Mouse (Mus musculus): ENCODE data around the gene Zbtb16.

Zbtb16 gene

DNA sequence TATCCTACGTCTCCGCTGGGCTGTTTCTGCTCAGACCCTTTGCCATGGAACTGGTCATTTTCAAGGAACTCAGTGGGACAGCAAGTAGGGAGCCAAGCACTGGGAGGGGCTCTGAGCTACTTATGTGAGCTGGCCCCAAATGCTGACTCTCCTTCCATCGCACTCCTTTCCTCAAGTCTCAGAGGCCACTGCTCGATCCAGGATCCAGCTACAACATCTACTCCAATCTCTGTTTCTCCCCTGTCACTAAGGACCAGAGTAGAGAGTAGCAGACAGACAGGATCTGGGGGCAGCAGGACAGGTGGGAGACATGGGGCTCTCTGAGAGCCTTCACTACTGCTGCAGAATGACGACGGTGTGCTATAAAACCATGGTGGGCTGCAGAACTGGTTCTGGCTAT lies 91.6 kb downstream of the Zbtb16 start:
- DNase-seq (ENCODE audit: low spot score) = no peak

GRCm38 (mm10) chr9:48743338-48744285 lies 92.4 kb downstream of the Zbtb16 start:
- no peak for DNase-seq (ENCODE audit: low spot score)

DNA sequence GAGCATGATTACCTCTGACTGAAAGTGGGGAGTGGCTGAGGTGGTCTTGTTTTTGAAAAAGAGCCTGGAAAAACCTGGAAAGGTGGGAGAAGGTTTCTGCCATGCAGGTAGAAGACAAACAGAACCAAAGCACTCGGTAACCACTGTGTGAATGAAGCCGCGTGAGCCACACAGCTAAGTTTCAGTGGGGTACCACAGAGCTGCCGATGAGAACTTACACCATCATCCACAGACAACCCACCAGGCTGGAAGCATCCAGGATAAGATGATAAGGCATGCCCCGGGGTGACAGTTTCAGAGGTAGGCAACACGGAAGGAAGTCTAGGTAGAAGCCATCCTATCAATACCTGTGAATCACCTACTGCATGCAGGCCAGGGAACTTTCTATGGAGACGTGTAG lies 93.9 kb downstream of the Zbtb16 start:
- no peak for DNase-seq (ENCODE audit: low spot score)

DNA sequence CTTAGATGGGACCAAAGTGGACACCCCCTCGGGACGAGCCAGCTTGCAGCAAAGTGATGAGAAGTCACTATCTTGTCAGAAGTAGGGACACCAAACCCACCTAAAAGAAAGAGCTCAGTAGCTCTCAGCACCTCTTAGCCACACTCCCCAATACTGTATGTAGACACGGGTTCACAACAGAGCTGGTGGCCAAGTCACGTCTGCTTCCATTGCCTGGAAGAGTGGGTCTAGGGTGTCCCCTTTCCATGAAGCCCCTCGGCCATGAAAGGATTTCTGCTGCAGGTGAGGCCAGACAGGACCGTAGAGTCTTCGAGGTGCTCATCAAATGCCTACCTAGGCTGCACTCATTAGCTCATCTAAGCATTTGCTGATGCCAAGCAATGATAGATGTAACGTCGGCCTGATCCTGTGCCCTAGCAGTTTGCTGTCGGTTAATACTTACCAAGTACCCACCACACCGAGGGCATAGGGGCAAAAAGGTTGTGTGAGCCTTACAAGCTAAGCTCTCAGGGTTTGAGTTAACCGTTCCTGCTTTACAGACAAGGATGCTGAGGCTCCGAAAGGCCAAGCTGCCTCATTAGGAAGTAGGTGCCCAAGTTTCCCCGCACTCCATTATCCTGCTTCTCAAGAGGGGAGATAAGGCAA lies 94.5 kb downstream of the Zbtb16 start:
- DNase-seq (ENCODE audit: low spot score) = no peak

GRCm38 (mm10) chr9:48740732-48741255 lies 95.2 kb downstream of the Zbtb16 start:
- no peak for DNase-seq (ENCODE audit: low spot score)

DNA sequence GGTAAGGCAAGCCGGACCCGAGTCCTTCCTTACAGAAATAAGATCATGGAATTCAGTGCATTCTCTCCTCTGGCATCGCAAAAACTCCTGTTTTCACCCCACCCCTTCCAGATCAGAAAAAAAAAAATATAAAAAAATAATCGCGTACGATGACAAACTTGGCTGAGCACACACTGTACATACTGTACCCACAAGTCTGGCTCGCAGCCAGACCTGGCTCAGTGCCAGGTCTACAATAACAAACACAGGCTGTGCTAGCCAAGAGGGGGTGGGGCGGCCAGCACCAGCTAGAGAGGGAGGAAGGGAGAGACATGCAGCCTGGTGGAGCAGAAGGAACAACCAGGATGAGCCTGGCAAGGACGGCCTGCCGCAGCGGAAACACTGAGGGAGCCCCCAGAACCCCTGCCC lies 95.9 kb downstream of the Zbtb16 start:
- DNase-seq (ENCODE audit: low spot score) = peak; percentile 89

GRCm38 (mm10) chr9:48738795-48739476 lies 97.1 kb downstream of the Zbtb16 start:
- DNase-seq (ENCODE audit: low spot score) = no peak

GRCm38 (mm10) chr9:48737911-48738310 lies 98.1 kb downstream of the Zbtb16 start:
- no peak for DNase-seq (ENCODE audit: low spot score)

- peak; percentile 89 for DNase-seq (ENCODE audit: low spot score)
These were observed 98.7 kb downstream of the Zbtb16 start for GRCm38 (mm10) chr9:48737210-48737850.

DNA sequence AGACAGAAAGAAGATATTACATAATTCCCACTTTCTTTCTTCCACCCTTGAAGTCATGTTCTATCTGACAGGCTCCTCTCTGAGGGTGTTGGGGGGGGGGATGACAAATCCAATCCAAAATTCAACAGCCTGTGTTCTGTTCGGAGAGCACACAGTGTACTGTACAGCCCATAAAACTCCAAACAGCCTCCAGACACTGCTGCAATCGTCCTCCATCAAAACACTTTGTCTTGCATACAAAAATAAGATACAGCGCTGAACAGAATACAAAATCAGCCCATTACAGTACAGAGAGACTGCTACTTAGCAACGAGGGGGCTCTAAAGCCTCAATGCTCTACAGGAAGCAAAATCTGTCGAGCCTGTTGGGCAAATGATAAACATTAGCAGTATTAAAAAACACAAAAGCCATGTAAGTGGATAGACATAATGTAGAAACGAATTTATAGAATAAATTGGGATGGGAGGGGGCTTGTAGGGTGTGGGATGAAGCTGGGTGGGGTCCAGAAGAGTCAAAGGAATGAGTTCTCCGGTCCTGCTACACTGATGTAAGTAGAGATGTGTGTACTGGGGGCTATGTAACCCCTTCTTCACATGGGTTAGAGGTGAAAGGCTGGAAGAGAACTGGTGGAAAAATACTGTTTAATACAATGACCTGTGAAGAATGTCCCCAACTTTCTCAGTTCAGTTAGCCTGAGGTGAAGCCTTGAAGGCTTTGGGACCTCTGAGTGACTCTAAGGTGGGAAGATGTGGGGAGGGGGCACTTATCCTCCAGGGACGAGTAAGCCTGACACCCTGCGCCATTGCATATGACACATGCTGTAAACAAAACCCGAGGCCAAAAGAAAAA lies 99.4 kb downstream of the Zbtb16 start:
- DNase-seq (ENCODE audit: low spot score) = peak; percentile 60

DNA sequence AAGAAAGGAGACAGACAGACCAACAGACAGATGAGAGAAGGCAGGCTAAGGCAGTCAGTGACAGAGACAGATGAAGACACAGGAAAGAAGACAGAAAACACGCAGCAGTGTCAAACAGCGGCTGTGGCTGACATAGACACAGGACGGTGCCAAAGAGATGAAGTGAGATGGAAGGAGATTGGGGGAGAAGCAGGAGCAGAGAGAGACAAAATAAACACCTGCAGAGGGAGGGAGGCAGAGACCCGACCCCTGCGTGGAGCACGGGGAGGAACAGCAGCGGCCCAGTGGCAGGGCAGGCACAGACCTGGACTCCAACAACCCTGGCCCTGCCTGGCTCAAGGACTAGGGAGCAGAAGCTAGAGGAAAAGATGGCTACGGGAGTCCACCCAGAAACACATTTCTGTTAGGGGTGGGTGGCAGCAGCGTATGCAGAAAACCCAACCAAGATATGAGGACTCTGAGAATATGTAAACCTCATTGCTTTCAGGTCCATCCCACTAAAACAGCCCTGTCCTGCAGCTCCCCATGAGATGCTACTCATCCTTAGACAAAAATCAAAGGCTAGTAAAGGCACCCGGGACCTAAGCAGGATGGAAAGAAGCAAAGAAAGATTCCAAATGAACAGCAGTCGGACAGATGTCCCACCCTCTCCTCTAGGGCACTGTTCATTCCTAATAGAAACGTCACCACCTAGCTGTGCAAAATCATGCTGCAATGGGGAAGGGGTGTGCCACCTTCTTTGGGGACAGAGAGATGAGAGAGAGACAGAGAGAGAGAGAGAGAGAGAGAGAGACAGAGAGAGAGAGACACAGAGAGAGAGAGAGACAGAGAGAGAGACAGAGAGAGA lies 100.3 kb downstream of the Zbtb16 start:
- DNase-seq (ENCODE audit: low spot score) = no peak

DNA sequence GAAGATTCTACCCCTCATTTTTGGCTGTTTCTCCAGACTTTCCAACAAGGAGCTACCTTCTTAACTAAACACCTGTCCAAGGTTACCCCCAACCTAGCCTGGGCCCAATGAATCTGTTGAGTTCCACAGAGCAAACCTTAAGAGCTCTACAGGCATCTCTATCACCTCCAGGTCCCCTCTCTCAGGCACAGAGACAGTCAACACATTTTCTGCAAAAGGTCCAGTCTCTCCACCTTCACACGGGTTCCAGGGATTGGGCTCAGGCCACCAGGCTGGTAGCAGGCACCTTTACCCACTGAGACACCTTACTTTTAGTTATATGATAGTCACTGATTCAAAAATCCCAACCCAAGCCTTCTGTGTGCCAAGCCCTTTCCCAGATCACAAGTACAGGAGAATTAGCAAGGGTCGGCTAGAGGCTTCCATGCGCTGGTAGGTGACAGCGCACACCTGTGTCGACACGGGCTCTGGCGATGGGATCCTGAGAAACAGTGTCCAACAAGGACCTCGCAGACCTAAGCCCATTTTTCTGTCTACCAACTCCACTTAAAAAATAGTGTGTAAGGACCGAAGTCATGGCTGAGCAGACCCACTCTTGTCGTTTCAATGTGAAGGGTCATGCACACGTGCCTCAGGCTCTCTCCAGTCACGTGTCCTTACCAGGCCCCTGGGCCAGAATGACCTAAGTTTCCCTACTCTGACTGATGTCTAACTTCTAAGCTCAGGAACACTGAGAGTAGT lies 101.1 kb downstream of the Zbtb16 start:
- DNase-seq (ENCODE audit: low spot score) = no peak

DNA sequence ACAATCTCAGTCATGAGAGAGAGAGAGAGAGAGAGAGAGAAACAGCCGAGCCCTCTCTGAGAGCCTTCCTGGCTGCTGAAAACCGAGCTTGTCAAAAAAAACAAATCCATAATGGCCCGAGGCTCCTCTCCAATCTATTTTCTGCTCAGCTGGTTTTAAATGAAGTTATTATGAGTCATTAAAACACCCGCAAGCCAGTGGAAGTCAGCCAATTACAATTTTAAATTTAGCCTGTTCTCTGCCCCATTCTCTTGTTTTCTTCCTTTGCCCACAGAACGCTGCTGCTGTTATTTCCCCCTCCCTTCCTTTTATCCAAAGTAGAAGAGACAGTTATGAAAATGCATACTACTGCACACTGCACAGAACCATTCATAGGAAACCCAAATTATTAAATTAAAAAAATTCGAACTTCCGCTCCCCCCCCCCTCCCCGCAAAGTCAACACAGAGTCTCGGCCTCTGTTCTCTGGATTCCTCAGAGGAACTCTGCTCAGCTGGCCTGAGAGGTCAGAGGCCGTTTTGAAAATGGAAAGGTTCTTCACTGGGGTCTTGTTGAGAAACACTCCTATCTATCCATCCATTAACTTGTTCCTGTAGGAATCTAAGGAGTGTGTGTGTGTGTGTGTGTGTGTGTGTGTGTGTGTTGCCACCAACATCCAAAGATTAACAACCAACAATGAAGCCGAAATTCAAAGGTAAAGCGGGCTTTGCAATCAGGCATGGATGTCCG lies 102.0 kb downstream of the Zbtb16 start:
- DNase-seq (ENCODE audit: low spot score) = no peak

DNA sequence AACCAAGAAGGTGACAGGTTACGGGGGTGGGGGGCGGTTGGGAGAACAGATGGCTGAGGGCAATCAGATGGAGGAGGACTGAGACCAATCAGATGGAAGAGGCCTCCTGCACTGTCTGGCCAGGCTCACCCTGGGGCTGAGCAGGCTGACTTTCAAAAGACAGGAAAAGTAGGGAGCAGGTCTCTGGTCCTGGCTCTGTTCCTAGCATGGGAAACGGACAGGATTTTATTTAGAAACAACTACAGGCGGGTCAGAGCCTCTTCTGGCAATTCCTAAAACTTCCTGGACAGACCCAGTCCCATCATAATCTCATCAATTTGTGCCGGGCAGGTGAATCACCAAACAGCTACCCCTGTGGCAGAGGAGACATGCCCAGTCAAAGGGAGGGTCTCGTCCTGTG lies 102.9 kb downstream of the Zbtb16 start:
- DNase-seq (ENCODE audit: low spot score) = no peak

GRCm38 (mm10) chr9:48731651-48732536 lies 104.1 kb downstream of the Zbtb16 start:
- DNase-seq (ENCODE audit: low spot score) = no peak

GRCm38 (mm10) chr9:48730446-48730979 lies 105.5 kb downstream of the Zbtb16 start:
- no peak for DNase-seq (ENCODE audit: low spot score)

- DNase-seq (ENCODE audit: low spot score) = peak; percentile 33
These were observed 106.6 kb downstream of the Zbtb16 start for GRCm38 (mm10) chr9:48729471-48729870.
